20 mouse cellular contexts compared by ENCODE assay signal in genomic region chr11:44863910-44864309, GRCm38 (mm10).
"Had no signal": no experiment of that assay in that cellular context is flagged by ENCODE, and none has a peak within 500 bp of the region (broad histone marks: within the 10 kb centered on the region; RNA-seq: fewer than 3 reads in every experiment).

No protein-coding gene starts in this region.

- H3K9ac ChIP-seq: limb, embryonic 12.5 days; limb, embryonic 15.5 days; liver, embryonic 14.5 days; liver, postnatal 0 days; lung, embryonic 14.5 days; midbrain, embryonic 12.5 days; midbrain, embryonic 15.5 days; neural tube, embryonic 12.5 days; neural tube, embryonic 15.5 days; stomach, embryonic 15.5 days had no signal

- DNase-seq: kidney, postnatal 14 days; kidney, postnatal 4 days; left cerebral cortex, postnatal 4 days; liver, postnatal 0 days; lung, embryonic 14.5 days; right cerebral cortex, adult 18-20 months; right cerebral cortex, postnatal 14 days; right cerebral cortex, postnatal 4 days; thymus, postnatal 25 days had no signal

- H3K4me2 ChIP-seq: limb, embryonic 12.5 days; limb, embryonic 15.5 days; liver, embryonic 11.5 days; lung, embryonic 14.5 days; midbrain, embryonic 12.5 days; midbrain, embryonic 15.5 days; neural tube, embryonic 12.5 days; neural tube, embryonic 15.5 days; stomach, embryonic 15.5 days had no signal

- H3K36me3 ChIP-seq: limb, embryonic 12.5 days; limb, embryonic 15.5 days; midbrain, embryonic 12.5 days; midbrain, embryonic 15.5 days; neural tube, embryonic 12.5 days; neural tube, embryonic 15.5 days; stomach, embryonic 15.5 days had no signal

- ATAC-seq: liver, postnatal 0 days; lung, postnatal 0 days; midbrain, embryonic 15.5 days had no signal

- H3K27ac ChIP-seq: limb, embryonic 12.5 days; limb, embryonic 15.5 days; liver, embryonic 14.5 days; macrophage; midbrain, embryonic 12.5 days; midbrain, embryonic 15.5 days; neural tube, embryonic 12.5 days; neural tube, embryonic 15.5 days; stomach, embryonic 15.5 days had no signal

- H3K27me3 ChIP-seq: limb, embryonic 12.5 days; limb, embryonic 15.5 days; midbrain, embryonic 12.5 days; midbrain, embryonic 15.5 days; neural tube, embryonic 12.5 days; neural tube, embryonic 15.5 days; stomach, embryonic 15.5 days had no signal

- H3K4me3 ChIP-seq: limb, embryonic 12.5 days; limb, embryonic 15.5 days; midbrain, embryonic 12.5 days; midbrain, embryonic 15.5 days; neural tube, embryonic 12.5 days; neural tube, embryonic 15.5 days; stomach, embryonic 15.5 days had no signal

- H3K9me3 ChIP-seq: limb, embryonic 12.5 days; limb, embryonic 15.5 days; midbrain, embryonic 12.5 days; midbrain, embryonic 15.5 days; neural tube, embryonic 12.5 days; neural tube, embryonic 15.5 days; stomach, embryonic 15.5 days had no signal

- H3K4me1 ChIP-seq: limb, embryonic 15.5 days; stomach, embryonic 15.5 days had no signal
